Mouse (Mus musculus) MEL (cell line): ENCODE data around the gene Adgrg4. TPM values are rescaled to one million over a fixed set of nuclear protein-coding genes. Genes with fewer than 3 reads are reported as not detected.

ENCODE experiments used
- DNase-seq: peaks from one replicate; pipeline ENCODE4 v3.0.0; 2011; ENCODE audit warnings: low read depth, low spot score
- H3K27ac ChIP-seq: 2 replicates; pipeline ENCODE4 v1.5.1; 2012; ENCODE audit warnings: low read depth, mild to moderate bottlenecking, control low read depth, low read length, moderate library complexity; ENCODE audit not compliant: control insufficient read depth
- H3K27me3 ChIP-seq, 2 experiments: fragments of 150-350 bp in 1 of 2; sonication (generic) in 1 of 2; 2 replicates each; pipeline ENCODE4 v1.6.1; 2012; ENCODE audit warnings: low read length in 2 of 2, mild to moderate bottlenecking in 2 of 2, improper control_type of control experiment in 1 of 2, moderate library complexity in 1 of 2; ENCODE audit not compliant: insufficient read depth in 2 of 2, control insufficient read depth in 1 of 2
- H3K36me3 ChIP-seq, 2 experiments: 2 replicates each; pipeline ENCODE4 v1.6.1; 2012 to 2014; ENCODE audit warnings: low read length in 2 of 2, improper control_type of control experiment in 1 of 2, inconsistent platforms in 1 of 2, mild to moderate bottlenecking in 1 of 2; ENCODE audit not compliant: insufficient read depth in 2 of 2, control insufficient read depth in 1 of 2
- H3K4me1 ChIP-seq, 2 experiments: fragments of 150-350 bp in 1 of 2; sonication (generic) in 1 of 2; 2 replicates each; pipeline ENCODE4 v1.6.1; 2012; ENCODE audit warnings: low read length in 2 of 2, improper control_type of control experiment in 1 of 2, mild to moderate bottlenecking in 1 of 2; ENCODE audit not compliant: insufficient read depth in 2 of 2, control insufficient read depth in 1 of 2
- H3K4me3 ChIP-seq, 2 experiments: fragments of 150-350 bp in 1 of 2; sonication (generic) in 1 of 2; 2 replicates each; pipeline ENCODE4 v1.5.1; 2012; ENCODE audit warnings: low read depth in 2 of 2, low read length in 2 of 2, mild to moderate bottlenecking in 2 of 2, moderate library complexity in 2 of 2, control low read depth in 1 of 2, improper control_type of control experiment in 1 of 2; ENCODE audit not compliant: control insufficient read depth in 1 of 2, insufficient read depth in 1 of 2
- H3K79me2 ChIP-seq: 2 replicates; pipeline ENCODE4 v1.6.1; 2012; ENCODE audit warnings: mild to moderate bottlenecking, low read length, moderate library complexity; ENCODE audit not compliant: control insufficient read depth, poor library complexity, insufficient read depth
- H3K9ac ChIP-seq: 2 replicates; pipeline ENCODE4 v1.6.1; 2012; ENCODE audit warnings: low read depth, mild to moderate bottlenecking, control low read depth, low read length, moderate library complexity; ENCODE audit not compliant: control insufficient read depth, poor library complexity, severe bottlenecking
- H3K9me3 ChIP-seq: fragments of 150-350 bp; sonication (generic); replicated peaks from 2 replicates; pipeline ENCODE4 v1.6.1; 2012; ENCODE audit warnings: mild to moderate bottlenecking, low read length, improper control_type of control experiment, moderate library complexity; ENCODE audit not compliant: insufficient read depth
- CTCF ChIP-seq, 3 experiments: IDR thresholded peaks in 2 of 3; conservative IDR thresholded peaks in 1 of 3; 2 replicates each; pipeline ENCODE4 v1.5.1; 2011 to 2012; ENCODE audit warnings: low read length in 3 of 3, low read depth in 2 of 3, mild to moderate bottlenecking in 2 of 3, improper control_type of control experiment in 1 of 3, inconsistent platforms in 1 of 3, mixed read lengths in 1 of 3, moderate library complexity in 1 of 3; ENCODE audit not compliant: control insufficient read depth in 1 of 3, insufficient read depth in 1 of 3, poor library complexity in 1 of 3, severe bottlenecking in 1 of 3
- EP300 ChIP-seq, 2 experiments: IDR thresholded peaks; 2 replicates each; pipeline ENCODE4 v1.6.1; 2011; ENCODE audit warnings: improper control_type of control experiment in 2 of 2, low read length in 2 of 2, low read depth in 1 of 2, mild to moderate bottlenecking in 1 of 2
- GABPA ChIP-seq: IDR thresholded peaks from 2 replicates; pipeline ENCODE4 v1.6.1; 2012; ENCODE audit warnings: low read depth, mild to moderate bottlenecking, inconsistent platforms, low read length, improper control_type of control experiment, moderate library complexity
- MAX ChIP-seq: IDR thresholded peaks from 2 replicates; pipeline ENCODE4 v1.6.1; 2011; ENCODE audit warnings: low read length, improper control_type of control experiment
- MAZ ChIP-seq: IDR thresholded peaks from 2 replicates; pipeline ENCODE4 v1.6.1; 2012; ENCODE audit warnings: low read depth, mild to moderate bottlenecking, inconsistent platforms, low read length, improper control_type of control experiment
- MXI1 ChIP-seq: IDR thresholded peaks from 2 replicates; pipeline ENCODE4 v1.6.1; 2011; ENCODE audit warnings: mild to moderate bottlenecking, low read depth, low read length, improper control_type of control experiment
- TAL1 ChIP-seq: IDR thresholded peaks from 2 replicates; pipeline ENCODE4 v1.6.1; 2012; ENCODE audit warnings: mild to moderate bottlenecking, inconsistent platforms, low read length, moderate library complexity, mixed read lengths
- TBP ChIP-seq: IDR thresholded peaks from 2 replicates; pipeline ENCODE4 v1.8.0; 2011; ENCODE audit warnings: low read depth, low read length, improper control_type of control experiment
- ZC3H11A ChIP-seq: IDR thresholded peaks from 2 replicates; pipeline ENCODE4 v1.6.1; 2012; ENCODE audit warnings: low read depth, mild to moderate bottlenecking, inconsistent platforms, low read length, improper control_type of control experiment
- ZNF384 ChIP-seq: IDR thresholded peaks from 2 replicates; pipeline ENCODE4 v1.6.1; 2012; ENCODE audit warnings: low read depth, mild to moderate bottlenecking, inconsistent platforms, low read length, improper control_type of control experiment
- polyA plus RNA-seq, 2 experiments: library from polyadenylated mRNA; stranded (reverse) in 1 of 2; unstranded in 1 of 2; fragments of >175 nt in 1 of 2; fragments of >200 nt in 1 of 2; gene quantifications; 2 replicates each; pipeline versions ENCODE4 v1.2.1 to v1.2.4; 2012; ENCODE audit warnings: low replicate concordance in 2 of 2, low read depth in 1 of 2; ENCODE audit not compliant: insufficient read length in 2 of 2, insufficient read depth in 1 of 2, missing spikeins in 1 of 2
- total RNA-seq: library from RNA; depleted of rRNA; stranded (reverse); fragments of 300-350 nt; gene quantifications from 2 replicates; pipeline ENCODE4 v1.2.3, GENCODE M21; 2012; rRNA removed

Adgrg4 gene
- total and polyA plus RNA-seq, 3 experiments, result not detected

DNA sequence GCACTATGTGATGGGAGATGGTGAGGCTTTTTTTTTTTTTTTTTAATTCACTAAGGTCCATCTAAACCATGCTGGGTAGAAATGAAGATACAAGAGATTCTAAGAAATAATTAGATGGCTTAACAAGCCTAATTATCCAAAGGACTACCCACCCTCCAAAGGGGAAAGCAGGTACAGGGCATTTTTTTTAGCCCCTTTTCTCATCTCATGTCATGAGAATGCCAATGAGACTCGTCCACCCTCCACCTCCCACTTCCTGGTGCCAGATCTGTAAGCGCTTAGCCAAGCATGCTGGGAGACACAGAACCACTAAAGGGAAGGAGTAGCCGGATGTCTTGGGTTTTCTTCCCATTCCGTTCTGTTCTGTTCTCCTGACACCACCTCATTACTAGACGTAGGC is 172.8 kb downstream of the Adgrg4 start, which contains the start of gene Brs3:
Gene Brs3, plus strand, starts transcription at position 301 of the 400 bp plus-strand sequence.
- TF ChIP-seq EP300 (IDR thresholded peaks at IDR 0.05; ENCODE audit: low read depth in 1 of 2, low read length in 2 of 2) (no peak), TBP (no peak)
- H3K9me3 ChIP-seq, result no peaks in the 10 kb centered on the region
- no peak within 1 kb of the TSS for H3K27ac ChIP-seq
- H3K4me3 ChIP-seq, result no peak within 1 kb of the TSS
- no peaks in the 10 kb centered on the region for H3K79me2 ChIP-seq
- no peak for DNase-seq
- no peaks in the 10 kb centered on the region for H3K4me1 ChIP-seq
- no peak within 1 kb of the TSS for H3K9ac ChIP-seq
- H3K27me3 ChIP-seq, result no peaks in the 10 kb centered on the region
- no peaks in the 10 kb centered on the region for H3K36me3 ChIP-seq

- H3K9ac ChIP-seq, result no peak overlapping the region
- TF ChIP-seq MAX (no peak), TAL1 (no peak), CTCF (IDR thresholded peaks at IDR 0.05 in 2 of 3, conservative IDR thresholded peaks at IDR 0.05 in 1 of 3; ENCODE audit: control insufficient read depth in 1 of 3, insufficient read depth in 1 of 3, low read depth in 2 of 3, low read length in 3 of 3, poor library complexity in 1 of 3, severe bottlenecking in 1 of 3) (no peak), MXI1 (no peak), MAZ (no peak), GABPA (no peak), ZC3H11A (no peak), ZNF384 (no peak)
- TF ChIP-seq, all 39 proteins: peak for 0
- Histone ChIP-seq H3K27me3 (no peaks in the 10 kb centered on the region), H3K4me1 (no peaks in the 10 kb centered on the region), H3K4me3 (no peak overlapping the region), H3K36me3 (no peaks in the 10 kb centered on the region), H3K79me2 (no peaks in the 10 kb centered on the region), H3K27ac (no peak overlapping the region), H3K9me3 (no peaks in the 10 kb centered on the region)
- no peak for DNase-seq
These were observed 173.9 kb downstream of the Adgrg4 start for GRCm38 (mm10) chrX:57043869-57044268.

Other genes with a start within 250 kb of the Adgrg4 start
- not detected in 2 replicates for gene Fhl1, start 138.4 kb upstream of the Adgrg4 start, total RNA-seq
- gene Fhl1, start 138.4 kb upstream of the Adgrg4 start, polyA plus RNA-seq, result not detected
- not detected in 2 replicates for gene Map7d3, start 47.8 kb upstream of the Adgrg4 start, total RNA-seq
- not detected for gene Map7d3, start 47.8 kb upstream of the Adgrg4 start, polyA plus RNA-seq
- gene Brs3, start 172.9 kb downstream of the Adgrg4 start, total RNA-seq, result not detected in 2 replicates
- gene Brs3, start 172.9 kb downstream of the Adgrg4 start, polyA plus RNA-seq, result not detected
- gene Htatsf1, start 183.4 kb downstream of the Adgrg4 start, total RNA-seq, result 27.8 and 27.9 TPM in 2 replicates
- 10 to 100 TPM in 1 of 2 experiments, not detected in 1; 30.0 TPM for gene Htatsf1, start 183.4 kb downstream of the Adgrg4 start, polyA plus RNA-seq
- gene Vgll1, start 217.9 kb downstream of the Adgrg4 start, total RNA-seq, result not detected in 2 replicates
- not detected for gene Vgll1, start 217.9 kb downstream of the Adgrg4 start, polyA plus RNA-seq